Mouse (Mus musculus) embryo, embryonic 9.5 days (tissue): Measurements from ENCODE around the gene Card11.

ENCODE experiments used
- DNase-seq: peaks from one replicate; pipeline ENCODE4 v3.0.0-alpha.2; 2017; ENCODE audit errors: extremely low spot score

Gene Card11

DNA sequence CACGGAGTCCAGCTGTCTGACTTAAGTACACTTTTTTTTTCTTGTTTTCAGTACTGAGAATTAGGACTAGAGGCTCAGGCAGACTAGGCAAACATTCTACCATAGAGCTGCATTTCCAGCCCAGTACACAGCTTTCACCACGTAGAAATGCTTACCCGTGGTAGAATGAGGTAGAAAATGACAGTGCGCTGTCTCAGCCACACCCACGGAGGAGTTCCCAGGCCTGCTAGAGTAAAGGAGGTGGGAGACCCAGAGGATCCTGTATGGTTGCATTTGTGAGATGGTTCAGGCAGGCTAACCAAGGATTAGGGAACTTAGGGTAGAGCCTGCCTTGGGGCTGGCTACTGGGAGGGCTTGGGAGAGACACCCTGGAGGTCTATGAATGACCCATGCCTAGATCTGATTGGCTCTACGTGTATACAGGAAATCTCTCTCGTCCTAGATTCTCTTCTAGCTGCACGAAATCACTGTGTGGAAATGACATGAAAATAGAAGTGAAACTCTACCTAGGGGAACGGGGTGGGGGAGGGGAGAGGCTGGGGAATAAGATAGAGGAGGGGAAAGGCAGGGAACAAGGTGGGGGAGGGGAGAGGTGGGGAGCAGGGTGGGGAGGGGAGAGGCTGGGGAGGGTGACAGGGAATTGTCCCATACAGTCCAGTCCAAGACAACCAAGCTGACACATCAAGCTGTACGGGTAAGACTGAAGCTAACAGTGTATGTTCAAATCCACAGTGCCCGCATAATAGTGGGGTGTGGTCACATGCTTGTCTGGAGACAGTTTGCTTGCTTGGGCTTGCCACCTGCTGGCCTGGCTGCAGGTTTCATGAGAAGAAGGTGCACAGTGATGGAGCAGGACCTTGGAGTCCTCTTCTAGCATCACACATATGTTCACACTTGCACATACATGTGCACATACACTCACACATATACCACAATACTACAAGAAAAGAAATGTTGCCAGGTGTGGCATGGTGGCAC is 8.0 kb downstream of the Card11 start:
- no peak for DNase-seq

DNA sequence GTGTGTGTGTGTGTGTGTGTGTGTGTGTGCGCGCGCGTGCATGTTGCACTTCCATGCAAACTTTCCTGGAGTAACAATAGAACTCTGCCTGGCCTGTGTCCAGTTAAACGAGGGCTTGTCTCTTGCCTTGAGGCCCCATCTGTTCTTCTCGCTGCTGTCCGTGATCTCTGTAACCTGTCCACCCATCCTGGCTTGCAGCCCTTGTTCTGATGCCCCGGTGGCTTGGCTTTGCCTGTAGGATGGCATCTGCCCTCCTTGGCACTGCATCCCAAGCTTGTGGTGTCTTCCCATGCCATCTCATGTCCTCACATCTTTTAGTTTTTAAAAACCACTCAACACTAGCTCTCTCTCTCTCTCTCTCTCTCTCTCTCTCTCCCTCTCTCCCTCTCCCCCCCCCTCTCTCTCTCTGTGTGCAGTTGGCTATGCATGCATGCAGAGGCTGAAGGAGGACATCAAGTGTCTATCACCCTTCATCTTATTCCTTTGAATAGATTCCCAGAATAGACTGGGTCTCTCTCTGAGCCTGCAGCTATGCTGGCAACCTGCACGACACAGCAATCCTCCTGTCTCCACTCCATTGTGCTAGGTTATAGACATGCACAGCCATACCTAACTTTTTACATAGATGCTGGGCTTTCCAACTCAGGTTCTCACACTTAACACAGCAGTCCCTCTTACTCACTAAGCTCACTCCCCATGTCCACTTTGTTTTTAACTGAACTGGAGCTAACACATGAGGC is 14.9 kb downstream of the Card11 start:
- DNase-seq, result no peak

DNA sequence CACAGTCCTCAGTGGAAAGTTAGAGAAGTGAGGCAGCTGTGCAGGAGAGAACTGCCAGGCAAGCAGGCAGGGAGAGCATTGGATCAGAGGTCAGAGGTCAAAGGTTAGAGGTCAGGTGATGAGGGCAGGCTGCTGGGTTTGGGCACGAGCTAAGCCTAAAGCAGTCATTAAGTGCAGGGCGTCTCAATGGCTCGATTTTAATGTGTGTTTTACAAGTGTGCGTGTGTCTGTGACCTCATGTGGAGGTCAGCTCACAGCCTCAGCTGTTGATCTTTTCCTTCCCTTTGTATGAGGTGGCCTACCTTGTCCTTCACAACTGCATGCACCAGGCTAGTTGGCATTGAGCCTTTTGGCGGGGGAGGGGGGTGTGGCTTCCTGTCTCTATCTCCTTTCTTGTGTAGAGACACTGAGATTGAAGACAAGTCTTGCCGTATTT is 19.0 kb downstream of the Card11 start:
- peak; percentile 77 for DNase-seq

DNA sequence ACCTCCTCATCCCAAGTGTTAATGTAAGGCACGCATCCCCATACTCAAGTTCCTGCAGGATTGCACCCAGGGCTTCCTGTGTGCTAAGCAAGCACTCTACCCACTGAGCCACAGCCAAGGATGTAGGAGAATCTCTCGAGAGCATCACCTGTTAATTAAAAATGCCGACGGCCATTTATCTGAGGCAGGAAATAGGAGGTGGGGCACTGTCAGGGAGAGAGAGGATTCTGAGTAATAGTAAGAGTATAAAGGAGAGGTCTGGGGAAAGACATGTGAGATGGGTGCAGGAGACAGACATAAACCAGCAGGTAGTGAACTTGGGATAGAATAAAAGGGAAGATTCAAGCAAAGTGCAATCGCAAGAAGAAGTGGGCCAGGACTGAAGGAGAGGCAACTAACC is 19.6 kb downstream of the Card11 start:
- DNase-seq, result no peak

- DNase-seq, result no peak
Observed at GRCm38 (mm10) chr5:140980051-140980450, 20.3 kb downstream of the Card11 start.

GRCm38 (mm10) chr5:140962945-140963344 is 37.4 kb downstream of the Card11 start:
- peak; percentile 39 for DNase-seq

DNA sequence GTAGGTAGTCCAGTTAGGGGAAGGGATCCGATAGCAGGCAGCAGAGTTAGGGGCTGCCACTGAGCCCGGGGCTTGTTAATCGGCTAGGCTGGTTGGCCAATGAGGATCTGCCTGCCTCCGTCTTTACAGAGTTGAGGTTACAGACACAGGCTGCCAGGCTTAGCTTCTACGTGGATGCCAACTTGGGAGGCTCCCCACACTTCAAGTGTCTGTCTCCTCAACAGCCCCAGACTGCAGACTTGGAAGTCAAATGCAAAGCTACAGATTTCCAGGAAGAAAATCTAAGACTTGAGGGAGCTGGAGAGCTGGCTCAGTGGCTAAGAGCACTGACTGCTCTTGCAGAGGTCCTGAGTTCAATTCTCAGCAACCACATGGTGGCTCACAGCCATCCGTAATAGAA is 39.6 kb downstream of the Card11 start:
- no peak for DNase-seq

DNA sequence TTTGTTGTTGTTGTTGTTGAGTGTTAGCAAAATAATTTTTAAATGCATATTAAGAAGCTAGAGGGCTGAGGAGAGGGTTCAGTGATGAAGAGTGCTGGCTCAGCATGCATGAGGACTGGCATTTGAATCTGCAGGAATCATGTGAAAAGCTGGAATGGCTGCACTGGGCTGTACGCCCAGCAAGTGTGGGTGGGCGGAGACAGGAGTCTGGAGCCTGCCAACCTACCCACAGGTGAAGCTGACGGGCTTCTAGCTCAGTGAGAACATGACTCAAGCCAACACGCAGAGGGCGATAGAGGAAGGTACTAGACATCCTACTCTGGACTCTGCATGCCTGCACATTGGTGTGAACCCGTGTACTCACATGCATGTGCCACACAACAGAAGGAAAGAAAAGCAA is 41.2 kb downstream of the Card11 start:
- DNase-seq, result no peak

GRCm38 (mm10) chr5:140957106-140957505 is 43.3 kb downstream of the Card11 start:
- DNase-seq, result no peak

DNA sequence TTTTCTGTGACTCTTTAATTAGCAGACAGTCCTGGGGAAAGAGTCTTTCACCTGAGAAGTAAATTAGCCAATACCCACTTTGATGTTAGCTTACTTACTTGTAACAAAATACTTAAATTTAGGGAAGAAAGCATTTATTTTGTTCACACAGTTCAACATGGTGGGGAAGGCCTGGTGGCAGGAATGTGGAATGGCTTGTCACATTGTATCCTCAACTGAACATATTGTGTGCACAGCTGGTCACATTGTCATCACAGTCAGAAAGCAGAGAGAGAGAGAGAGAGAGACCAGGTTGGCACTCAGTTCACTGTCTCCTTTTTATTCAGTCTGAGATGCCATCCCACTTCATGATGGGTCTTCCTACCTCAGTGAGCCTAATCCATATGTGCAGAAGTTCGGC is 44.7 kb downstream of the Card11 start:
- DNase-seq, result no peak

DNA sequence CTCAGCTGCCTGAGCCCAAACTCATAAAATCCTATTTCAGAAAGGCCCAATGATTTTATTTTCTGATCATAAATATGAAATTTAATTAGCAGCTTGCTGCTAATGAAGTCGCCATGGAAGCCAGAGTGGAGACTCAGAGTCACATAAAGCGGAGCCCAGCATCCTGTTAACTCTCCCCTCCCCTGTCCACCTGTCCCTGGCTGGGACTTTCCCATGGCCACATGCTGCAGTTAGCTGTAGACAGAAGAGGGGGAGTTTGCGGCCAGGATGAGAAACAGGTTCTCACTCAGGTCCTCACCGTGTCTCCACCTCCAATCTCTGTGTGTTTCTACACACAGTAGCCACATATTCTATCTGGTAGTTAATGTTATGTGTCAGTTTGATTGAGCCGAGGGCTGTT is 48.6 kb downstream of the Card11 start:
- no peak for DNase-seq

DNA sequence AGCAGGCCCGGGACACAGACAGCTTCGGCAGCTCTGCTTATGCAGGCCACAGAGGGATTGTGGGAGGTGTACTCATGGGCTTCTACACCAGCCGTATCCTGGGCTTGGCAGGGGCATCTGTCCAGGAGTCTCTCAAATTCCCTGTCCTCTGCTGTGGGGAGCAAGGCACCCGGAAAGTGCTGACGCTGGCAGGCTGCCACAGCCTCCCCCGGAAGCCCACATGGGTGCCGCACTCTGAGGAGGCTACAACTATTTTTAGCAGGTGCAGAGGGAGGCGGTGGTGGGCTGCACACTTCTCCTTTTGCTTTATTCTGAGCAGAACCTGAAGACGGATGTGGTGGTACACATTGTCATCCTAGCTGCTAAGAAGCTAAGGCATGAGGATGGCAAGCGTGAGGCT is 52.4 kb downstream of the Card11 start:
- no peak for DNase-seq

DNA sequence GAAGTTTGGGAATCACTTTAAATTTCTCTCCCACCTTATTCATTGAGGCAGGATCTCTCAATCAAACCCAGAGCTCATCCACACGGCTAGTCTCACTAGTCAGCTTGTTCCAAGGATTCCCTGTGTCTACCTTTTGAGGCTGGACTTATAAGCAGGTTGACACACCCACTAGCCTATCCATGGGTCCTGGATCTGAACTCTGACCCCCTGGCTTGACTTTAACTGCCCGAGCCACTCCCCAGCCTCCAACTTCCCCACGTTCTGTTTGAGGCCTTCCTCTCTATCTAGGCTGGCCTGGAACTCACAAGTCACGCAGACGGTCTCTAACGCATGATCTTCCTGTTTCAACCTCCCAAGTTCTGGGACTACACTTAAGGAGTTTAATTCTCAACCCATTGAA is 54.3 kb downstream of the Card11 start:
- DNase-seq, result no peak

GRCm38 (mm10) chr5:140944382-140945125 is 55.8 kb downstream of the Card11 start:
- no peak for DNase-seq

DNA sequence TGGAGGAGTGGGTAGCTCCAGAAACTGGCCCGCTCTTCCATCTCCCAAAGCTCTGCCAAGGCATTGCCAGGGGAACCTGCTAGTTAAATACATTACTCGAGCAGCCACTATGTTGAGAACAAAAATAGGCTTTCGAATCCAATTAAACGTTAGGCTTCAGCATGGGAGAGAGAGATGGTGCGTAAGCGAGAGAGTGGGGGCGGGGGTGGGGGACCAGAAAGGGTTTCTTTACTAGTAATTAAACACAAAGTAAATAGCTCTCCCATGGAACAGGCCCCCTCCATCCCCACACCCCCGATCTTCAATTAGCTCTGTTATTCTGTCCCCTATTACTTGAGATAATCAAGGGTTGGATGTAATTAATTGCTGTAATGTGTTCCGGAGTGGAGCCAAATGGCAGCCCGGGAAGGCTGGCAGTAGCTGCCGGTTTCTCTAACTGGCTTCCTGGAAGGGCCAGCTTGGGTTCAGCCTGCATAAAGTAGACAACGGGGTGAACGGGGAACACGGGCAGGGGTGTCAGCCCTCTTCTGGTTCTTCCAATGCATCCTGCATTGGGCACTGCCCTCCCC is 59.4 kb downstream of the Card11 start:
- no peak for DNase-seq

GRCm38 (mm10) chr5:140940257-140940922 is 60.0 kb downstream of the Card11 start:
- DNase-seq, result no peak

GRCm38 (mm10) chr5:140936816-140937215 is 63.6 kb downstream of the Card11 start:
- DNase-seq, result no peak

DNA sequence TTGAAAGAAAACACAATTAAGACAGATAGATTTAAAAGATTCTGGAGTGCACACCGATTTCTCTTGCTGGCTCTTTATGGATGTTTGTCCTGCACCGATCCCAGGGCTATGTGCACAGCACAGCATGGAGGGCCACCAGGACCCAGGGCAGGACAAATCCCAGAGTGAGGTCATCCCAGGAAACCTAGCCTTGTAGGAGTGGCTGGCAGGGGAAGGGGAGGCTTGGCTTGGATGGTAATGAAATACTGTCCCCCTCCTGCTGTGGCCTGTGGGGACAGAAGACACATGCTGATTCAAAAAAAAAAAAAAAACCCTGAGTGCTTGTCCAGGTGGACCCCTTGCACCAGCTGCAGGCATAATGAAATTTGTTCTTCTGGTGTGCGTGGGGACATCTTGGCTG is 64.5 kb downstream of the Card11 start:
- DNase-seq, result no peak

- no peak for DNase-seq
Observed at GRCm38 (mm10) chr5:140934639-140935315, 65.6 kb downstream of the Card11 start.

- DNase-seq, result no peak
Observed at GRCm38 (mm10) chr5:140931523-140932229, 68.7 kb downstream of the Card11 start.
